Mouse (Mus musculus): Measurements from ENCODE around the gene B4galt3. TPM values are rescaled to one million over a fixed set of nuclear protein-coding genes. Genes with fewer than 3 reads are reported as not detected.
"Not testable (repeated sequence)": the region's sequence is repeated elsewhere in the genome, so short reads cannot be mapped to it uniquely, and the experiment has no call there.

B4galt3 gene
- total RNA-seq, 2 experiments from 2014 or later = 65.4 to 67.1 TPM

GRCm38 (mm10) chr1:171239992-171240744, 30.0 kb upstream of the B4galt3 start:
- no peak for DNase-seq (ENCODE audit: low spot score in 2 of 2)

GRCm38 (mm10) chr1:171240911-171241310, 29.2 kb upstream of the B4galt3 start:
- DNase-seq (ENCODE audit: low spot score in 2 of 2) = no peak

GRCm38 (mm10) chr1:171241952-171242351, 28.2 kb upstream of the B4galt3 start:
- DNase-seq (ENCODE audit: low spot score in 2 of 2) = not testable (repeated sequence)

GRCm38 (mm10) chr1:171245353-171245752, 24.8 kb upstream of the B4galt3 start:
- DNase-seq (ENCODE audit: low spot score in 2 of 2) = no peak

GRCm38 (mm10) chr1:171246709-171247452, 23.2 kb upstream of the B4galt3 start:
- peak; percentile 96 to 99 for DNase-seq (ENCODE audit: low spot score in 2 of 2)

- no peak for DNase-seq (ENCODE audit: low spot score in 2 of 2)
These were observed 22.7 kb upstream of the B4galt3 start for GRCm38 (mm10) chr1:171247453-171247841.

GRCm38 (mm10) chr1:171247916-171248315, 22.2 kb upstream of the B4galt3 start:
- no peak for DNase-seq (ENCODE audit: low spot score in 2 of 2)

GRCm38 (mm10) chr1:171248386-171249226, 21.5 kb upstream of the B4galt3 start:
- DNase-seq (ENCODE audit: low spot score in 2 of 2) = no peak

- peak; percentile 65 to 72 for DNase-seq (ENCODE audit: low spot score in 2 of 2)
These were observed 20.1 kb upstream of the B4galt3 start, which contains the start of gene Adamts4 for GRCm38 (mm10) chr1:171249913-171250600. Adamts4 (plus strand) TSS chr1:171250421.

GRCm38 (mm10) chr1:171250680-171251593, 19.2 kb upstream of the B4galt3 start, which contains the start of gene Ndufs2:
Ndufs2 (minus strand) TSS chr1:171251388.
- DNase-seq (ENCODE audit: low spot score in 2 of 2) = peak; percentile 49 to 51

GRCm38 (mm10) chr1:171251594-171252324, 18.4 kb upstream of the B4galt3 start:
- no peak for DNase-seq (ENCODE audit: low spot score in 2 of 2)

- no peak for DNase-seq (ENCODE audit: low spot score in 2 of 2)
These were observed 17.7 kb upstream of the B4galt3 start for GRCm38 (mm10) chr1:171252415-171252814.

GRCm38 (mm10) chr1:171256095-171256818, 13.9 kb upstream of the B4galt3 start:
- no peak for DNase-seq (ENCODE audit: low spot score in 2 of 2)

GRCm38 (mm10) chr1:171256937-171257548, 13.1 kb upstream of the B4galt3 start:
- DNase-seq (ENCODE audit: low spot score in 2 of 2) = peak; percentile 69 to 77

GRCm38 (mm10) chr1:171257781-171258180, 12.3 kb upstream of the B4galt3 start:
- DNase-seq (ENCODE audit: low spot score in 2 of 2) = no peak

- no peak for DNase-seq (ENCODE audit: low spot score in 2 of 2)
These were observed 11.2 kb upstream of the B4galt3 start for GRCm38 (mm10) chr1:171258921-171259320.

GRCm38 (mm10) chr1:171260316-171260715, 9.8 kb upstream of the B4galt3 start:
- DNase-seq (ENCODE audit: low spot score in 2 of 2) = no peak

GRCm38 (mm10) chr1:171262594-171263130, 7.5 kb upstream of the B4galt3 start:
- peak; percentile 76 to 81 for DNase-seq (ENCODE audit: low spot score in 2 of 2)
